Mouse (Mus musculus) forebrain, embryonic 13.5 days (tissue): ENCODE results near the gene Ankrd11. TPM values are rescaled to one million over a fixed set of nuclear protein-coding genes. Genes with fewer than 3 reads are reported as not detected.
"Not testable (repeated sequence)": the region's sequence is repeated elsewhere in the genome, so short reads cannot be mapped to it uniquely, and the experiment has no call there.

ENCODE experiments used
- ATAC-seq: fragments of 200-750 bp; cut with Nextera tagmentation; 2 replicates; pipeline ENCODE4 v1.8.0; 2017
- H3K27ac ChIP-seq: fragments of 300-500 bp; sonication (generic); 2 replicates; pipeline ENCODE4 v1.5.1; 2015; ENCODE audit warnings: inconsistent platforms, mild to moderate bottlenecking, moderate library complexity
- H3K27me3 ChIP-seq: fragments of 300-500 bp; sonication (generic); 2 replicates; pipeline ENCODE4 v1.6.1; 2015; ENCODE audit warnings: mild to moderate bottlenecking, inconsistent platforms
- H3K36me3 ChIP-seq: fragments of 300-500 bp; sonication (generic); 2 replicates; pipeline ENCODE4 v1.6.1; 2015; ENCODE audit warnings: mild to moderate bottlenecking, inconsistent platforms; ENCODE audit not compliant: poor library complexity, severe bottlenecking
- H3K4me1 ChIP-seq: fragments of 300-500 bp; sonication (generic); 2 replicates; pipeline ENCODE4 v1.6.1; 2015; ENCODE audit warnings: inconsistent platforms
- H3K4me2 ChIP-seq: fragments of 300-500 bp; sonication (generic); 2 replicates; pipeline ENCODE4 v1.6.1; 2015; ENCODE audit warnings: inconsistent platforms, mild to moderate bottlenecking, moderate library complexity
- H3K4me3 ChIP-seq: fragments of 300-500 bp; sonication (generic); 2 replicates; pipeline ENCODE4 v1.5.1; 2015; ENCODE audit warnings: mild to moderate bottlenecking, inconsistent platforms
- H3K9ac ChIP-seq: fragments of 300-500 bp; sonication (generic); 2 replicates; pipeline ENCODE4 v1.6.1; 2015; ENCODE audit warnings: mild to moderate bottlenecking, inconsistent platforms
- H3K9me3 ChIP-seq: fragments of 300-500 bp; sonication (generic); replicated peaks from 2 replicates; pipeline ENCODE4 v1.6.1; 2016; ENCODE audit warnings: inconsistent platforms
- WGBS: fragments of 180-500 bp; shearing (Covaris S2); methylation state at CpG from one replicate; pipeline ENCODE4 v1.1.7; 2015; 5-methylcytosine and 5-hydroxymethylcytosine counted together
- polyA plus RNA-seq: library from polyadenylated mRNA; unstranded; fragments of >200 nt; fragmentation: Nextera tagmentation; extraction: Ambion mirVana; gene quantifications from 2 replicates; pipeline ENCODE4 v1.2.1, GENCODE M21; 2015

The Ankrd11 gene
- polyA plus RNA-seq, 1 experiment from 2014 or later: 34.3 TPM

DNA sequence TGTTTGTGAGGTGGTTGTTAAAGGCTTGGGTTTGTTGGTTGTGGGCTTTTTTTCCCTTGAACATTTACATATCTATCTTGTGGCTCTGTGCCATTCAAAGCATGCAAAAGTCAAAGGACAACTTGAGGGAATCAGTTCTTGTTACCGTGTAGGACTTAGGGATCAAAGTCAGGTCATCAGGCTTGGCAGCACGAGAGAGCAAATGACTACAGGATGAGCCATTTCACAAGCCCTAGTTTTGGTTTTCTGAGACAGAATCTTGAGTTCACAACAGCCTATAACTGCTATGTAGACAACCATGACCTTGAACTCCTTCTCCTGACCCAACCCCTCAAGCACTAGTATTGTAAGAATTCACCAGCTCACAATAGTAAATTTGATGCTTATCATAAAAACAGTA lies 3.7 kb downstream of the Ankrd11 start:
- H3K36me3 ChIP-seq: no peaks in the 10 kb centered on the region
- H3K27me3 ChIP-seq: no peaks in the 10 kb centered on the region
- H3K9ac ChIP-seq: no peak overlapping the region
- no peaks in the 10 kb centered on the region for H3K9me3 ChIP-seq
- 0 out of 2 replicates have a peak overlapping the region, but pooled peaks have one; percentile 19 for H3K27ac ChIP-seq
- no peak for ATAC-seq
- H3K4me3 ChIP-seq: no peak overlapping the region
- 65% methylated on average over 2 of the region's 2 CpGs for whole genome bisulfite sequencing
- peaks cover 61% of the 10 kb centered on the region for H3K4me1 ChIP-seq
- peak overlapping the region; percentile 84 for H3K4me2 ChIP-seq

DNA sequence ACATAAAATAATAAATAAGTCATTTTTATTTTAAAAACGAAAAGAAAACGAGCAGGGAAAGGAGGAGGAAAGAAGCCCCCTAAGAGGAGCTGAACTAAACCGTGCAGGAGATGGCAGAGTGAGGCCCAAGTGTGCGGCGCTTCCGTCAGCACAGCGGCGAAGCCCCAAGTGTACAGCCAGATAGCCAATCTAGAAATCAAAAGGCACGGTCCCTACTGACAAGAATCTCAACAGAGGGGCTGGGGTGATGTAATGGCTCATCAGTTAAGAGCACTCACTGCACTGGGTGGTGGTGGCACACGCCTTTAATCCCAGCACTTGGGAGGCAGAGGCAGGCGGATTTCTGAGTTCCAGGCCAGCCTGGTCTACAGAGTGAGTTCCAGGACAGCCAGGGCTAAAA lies 4.6 kb downstream of the Ankrd11 start:
- Histone ChIP-seq H3K36me3 (no peaks in the 10 kb centered on the region), H3K4me1 (peaks cover 57% of the 10 kb centered on the region), H3K4me2 (no peak overlapping the region), H3K4me3 (no peak overlapping the region), H3K9me3 (no peaks in the 10 kb centered on the region), H3K27ac (no peak overlapping the region), H3K27me3 (no peaks in the 10 kb centered on the region), H3K9ac (no peak overlapping the region)
- ATAC-seq: no peak
- 87% methylated on average over 11 of the region's 11 CpGs for WGBS

DNA sequence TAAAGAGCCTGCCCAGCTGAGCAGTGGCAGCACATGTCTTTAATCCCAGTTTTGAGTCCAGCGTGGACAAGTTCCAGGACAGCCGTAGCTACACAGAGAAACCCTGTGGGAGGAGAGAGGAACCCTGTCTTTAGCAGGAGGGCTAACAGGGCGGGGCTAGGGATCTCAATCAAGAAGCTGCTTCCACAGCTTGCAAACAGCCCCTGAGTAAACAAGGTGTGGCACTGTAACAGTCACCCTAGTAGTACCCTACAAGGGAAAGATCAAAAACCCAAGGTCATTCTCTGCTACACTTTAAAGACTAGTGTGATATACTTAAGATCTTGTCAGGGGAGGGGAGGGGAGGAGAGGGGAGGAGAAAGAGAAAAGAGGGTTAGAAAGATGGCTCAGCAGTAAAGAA lies 5.1 kb downstream of the Ankrd11 start:
- Histone ChIP-seq H3K9me3 (no peaks in the 10 kb centered on the region), H3K27me3 (no peaks in the 10 kb centered on the region), H3K27ac (no peak overlapping the region), H3K9ac (no peak overlapping the region), H3K4me3 (no peak overlapping the region), H3K36me3 (no peaks in the 10 kb centered on the region), H3K4me2 (no peak overlapping the region), H3K4me1 (peaks cover 57% of the 10 kb centered on the region)
- ATAC-seq: no peak
- WGBS: 64% methylated on average over 3 of the region's 3 CpGs

DNA sequence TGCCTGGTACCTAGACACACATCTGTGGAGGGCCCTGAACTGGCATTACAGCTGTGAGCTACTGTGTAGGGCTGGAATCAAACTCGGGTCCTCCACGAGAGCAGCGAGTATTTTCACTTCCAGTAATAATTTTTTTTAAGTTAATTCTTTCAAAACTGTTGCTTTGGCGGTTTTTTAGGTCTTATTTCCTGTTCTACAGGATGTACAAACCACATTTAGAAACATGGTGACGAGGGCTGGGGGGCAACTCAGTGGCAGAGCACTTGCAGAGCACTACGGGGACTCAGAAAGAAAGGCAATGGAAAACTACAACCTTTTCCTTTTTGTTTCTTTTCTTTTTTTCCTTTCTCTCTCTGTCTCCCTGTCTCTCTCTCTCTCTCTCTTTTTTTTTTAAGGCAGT lies 7.9 kb downstream of the Ankrd11 start:
- H3K36me3 ChIP-seq: no peaks in the 10 kb centered on the region
- H3K4me3 ChIP-seq: no peak overlapping the region
- ATAC-seq: no peak
- WGBS: 91% methylated on average over 6 of the region's 6 CpGs
- H3K9ac ChIP-seq: no peak overlapping the region
- no peak overlapping the region for H3K4me2 ChIP-seq
- peaks cover 40% of the 10 kb centered on the region for H3K4me1 ChIP-seq
- no peaks in the 10 kb centered on the region for H3K27me3 ChIP-seq
- no peaks in the 10 kb centered on the region for H3K9me3 ChIP-seq
- H3K27ac ChIP-seq: no peak overlapping the region

DNA sequence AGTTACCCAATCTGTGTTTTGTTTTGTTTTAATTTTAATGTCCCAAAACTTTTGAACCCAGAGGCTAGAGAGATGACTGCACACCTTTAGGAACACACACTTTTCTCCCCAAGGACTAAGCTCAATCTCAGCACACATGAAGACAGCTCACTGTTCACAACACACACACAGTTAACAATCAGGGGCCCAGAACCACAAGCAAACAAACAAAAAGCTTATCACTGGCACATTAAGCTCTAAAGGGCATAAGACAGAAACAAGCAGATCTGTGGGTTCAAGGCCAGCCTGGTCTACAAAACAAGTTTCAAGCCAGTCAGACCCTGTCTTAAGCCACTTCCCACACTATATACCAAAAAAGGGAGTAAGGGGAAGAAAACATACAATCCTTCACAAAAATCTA lies 8.6 kb downstream of the Ankrd11 start:
- Histone ChIP-seq H3K27me3 (no peaks in the 10 kb centered on the region), H3K9ac (no peak overlapping the region), H3K36me3 (no peaks in the 10 kb centered on the region), H3K9me3 (no peaks in the 10 kb centered on the region), H3K27ac (no peak overlapping the region), H3K4me1 (peaks cover 34% of the 10 kb centered on the region), H3K4me3 (no peak overlapping the region), H3K4me2 (no peak overlapping the region)
- ATAC-seq: no peak

DNA sequence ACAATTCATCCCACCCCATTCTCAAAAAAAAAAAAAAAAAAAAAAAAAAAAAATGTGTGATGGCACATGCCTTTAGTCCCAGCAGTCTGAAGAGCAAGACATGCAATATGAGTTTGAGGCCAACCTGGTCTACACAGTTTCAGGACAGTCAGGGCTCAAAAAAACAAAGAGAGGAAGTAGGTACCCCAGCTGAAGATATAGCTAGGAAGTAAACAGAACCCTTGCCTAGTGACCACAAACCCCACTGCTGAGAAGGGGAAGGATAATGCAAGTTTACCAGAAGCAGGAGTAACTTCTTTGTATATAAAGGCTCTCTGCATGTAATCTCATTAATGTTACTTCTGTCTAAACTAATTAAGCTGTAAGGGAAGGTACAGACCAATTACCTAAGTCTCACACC lies 9.3 kb downstream of the Ankrd11 start:
- H3K27me3 ChIP-seq: no peaks in the 10 kb centered on the region
- no peak overlapping the region for H3K4me2 ChIP-seq
- no peak for ATAC-seq
- H3K4me1 ChIP-seq: peaks cover 31% of the 10 kb centered on the region
- H3K9ac ChIP-seq: no peak overlapping the region
- no peaks in the 10 kb centered on the region for H3K9me3 ChIP-seq
- no peak overlapping the region for H3K4me3 ChIP-seq
- no peak overlapping the region for H3K27ac ChIP-seq
- peaks cover 3% of the 10 kb centered on the region; the same call in 1 of the 2 replicates for H3K36me3 ChIP-seq

DNA sequence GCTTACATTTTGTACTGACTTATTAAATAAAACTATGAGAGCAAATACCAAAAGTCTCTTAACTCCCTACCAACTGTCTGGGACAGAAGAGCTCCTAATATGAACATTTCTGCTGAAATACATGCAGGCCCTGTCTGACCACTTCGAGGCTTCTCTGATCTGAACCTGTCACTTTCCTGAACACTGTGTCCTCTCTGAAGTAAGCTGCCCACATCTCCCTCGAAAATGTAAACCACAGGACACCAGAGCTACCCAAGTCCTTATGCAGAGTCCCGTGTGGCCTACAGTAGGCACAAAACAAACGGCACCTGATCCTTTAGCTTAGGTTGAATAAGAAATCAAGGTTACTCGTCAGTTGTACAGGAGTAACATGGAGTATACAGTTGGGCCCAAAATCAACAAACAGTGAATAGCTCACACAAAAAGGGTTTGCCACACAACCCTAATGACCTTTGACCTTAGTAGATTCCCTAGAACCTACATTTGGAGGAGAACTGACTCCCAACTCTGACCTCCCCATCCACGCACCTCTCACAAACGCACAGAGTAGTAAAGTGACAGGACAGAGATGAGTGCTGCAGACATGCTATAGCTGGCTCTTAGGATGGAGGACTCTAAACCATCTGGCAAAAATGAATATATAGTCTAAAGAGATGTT lies 10.6 kb downstream of the Ankrd11 start:
- H3K36me3 ChIP-seq: peaks cover 6% of the 10 kb centered on the region; the same call in 1 of the 2 replicates
- no peak overlapping the region for H3K4me2 ChIP-seq
- no peak for ATAC-seq
- no peaks in the 10 kb centered on the region for H3K27me3 ChIP-seq
- no peak overlapping the region for H3K27ac ChIP-seq
- H3K4me3 ChIP-seq: no peak overlapping the region
- peaks cover 22% of the 10 kb centered on the region for H3K4me1 ChIP-seq
- no peaks in the 10 kb centered on the region for H3K9me3 ChIP-seq
- 87% methylated on average over 7 of the region's 7 CpGs for WGBS
- no peak overlapping the region for H3K9ac ChIP-seq

DNA sequence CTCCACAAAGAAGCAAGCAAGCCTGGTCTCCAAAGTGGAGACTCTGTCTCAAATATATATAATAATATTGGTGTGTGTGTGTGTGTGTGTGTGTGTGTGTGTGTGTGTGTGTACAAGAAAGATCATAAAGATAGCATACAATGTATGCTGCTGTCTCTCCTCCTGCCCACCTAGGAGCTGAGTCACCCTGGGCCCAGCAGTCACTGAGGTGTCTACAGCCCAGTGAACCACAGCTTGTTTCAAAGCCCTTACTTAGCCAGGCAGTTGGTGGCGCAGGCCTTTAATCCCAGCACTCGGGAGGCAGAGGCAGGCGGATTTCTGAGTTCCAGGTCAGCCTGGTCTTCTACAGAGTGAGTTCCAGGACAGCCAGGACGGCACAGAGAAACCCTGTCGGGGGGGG lies 12.0 kb downstream of the Ankrd11 start:
- not testable (repeated sequence) for H3K27me3 ChIP-seq, ATAC-seq, H3K4me3 ChIP-seq, H3K27ac ChIP-seq, H3K36me3 ChIP-seq, H3K4me2 ChIP-seq, H3K9me3 ChIP-seq, H3K9ac ChIP-seq
- 90% methylated on average over 5 of the region's 5 CpGs for WGBS
- H3K4me1 ChIP-seq: peaks cover 16% of the 10 kb centered on the region

DNA sequence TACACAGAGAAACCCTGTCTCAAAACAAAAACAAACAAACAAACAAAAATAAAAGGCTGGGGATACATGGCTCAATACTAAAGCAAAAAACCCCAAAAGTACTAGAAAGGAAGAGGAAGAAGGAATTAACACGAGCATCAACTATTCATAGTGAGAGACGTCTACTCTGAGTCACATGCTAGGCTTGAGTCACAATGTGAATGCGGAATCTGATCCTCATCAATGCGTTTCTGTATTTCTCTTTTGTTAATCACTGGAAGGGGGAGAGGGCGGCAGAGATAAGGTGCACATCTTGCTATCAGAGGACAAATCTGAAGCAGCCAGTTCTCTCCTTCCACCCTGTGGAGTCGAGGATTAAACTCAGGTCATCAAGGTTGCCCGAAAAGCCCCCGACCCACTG lies 14.3 kb downstream of the Ankrd11 start:
- peaks cover 6% of the 10 kb centered on the region; the same call in 1 of the 2 replicates for H3K36me3 ChIP-seq
- 90% methylated on average over 8 of the region's 8 CpGs for WGBS
- ATAC-seq: no peak
- H3K4me2 ChIP-seq: no peak overlapping the region
- no peak overlapping the region for H3K4me3 ChIP-seq
- no peaks in the 10 kb centered on the region for H3K9me3 ChIP-seq
- H3K27me3 ChIP-seq: no peaks in the 10 kb centered on the region
- no peak overlapping the region for H3K9ac ChIP-seq
- H3K27ac ChIP-seq: no peak overlapping the region
- H3K4me1 ChIP-seq: no peaks in the 10 kb centered on the region; the same call in 1 of the 2 replicates

DNA sequence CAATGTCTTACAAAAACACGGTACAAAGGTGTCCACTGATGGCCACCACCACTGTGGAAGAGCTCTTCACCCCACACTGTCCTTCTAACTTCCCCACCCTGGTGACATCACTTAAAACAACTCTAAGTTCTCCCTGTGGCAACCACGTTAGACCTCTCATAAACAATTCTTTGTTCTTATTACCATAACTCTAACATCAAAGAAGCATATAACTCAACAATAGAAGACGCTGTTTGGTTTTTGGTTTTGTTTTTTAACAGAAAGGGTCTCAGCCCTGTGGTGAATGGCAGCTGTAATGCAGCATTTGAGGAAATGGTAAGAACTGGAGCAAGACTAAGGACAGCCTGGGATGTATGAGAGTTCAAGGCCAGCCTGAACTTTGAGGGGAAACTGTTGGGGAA lies 16.1 kb downstream of the Ankrd11 start:
- H3K4me1 ChIP-seq: peaks cover 7% of the 10 kb centered on the region; the same call in 1 of the 2 replicates
- peaks cover 6% of the 10 kb centered on the region; the same call in 1 of the 2 replicates for H3K36me3 ChIP-seq
- no peak overlapping the region for H3K27ac ChIP-seq
- H3K4me3 ChIP-seq: no peak overlapping the region
- no peaks in the 10 kb centered on the region for H3K9me3 ChIP-seq
- H3K27me3 ChIP-seq: no peaks in the 10 kb centered on the region
- H3K9ac ChIP-seq: no peak overlapping the region
- no peak for ATAC-seq
- WGBS: 91% methylated on average over 3 of the region's 3 CpGs
- H3K4me2 ChIP-seq: no peak overlapping the region

DNA sequence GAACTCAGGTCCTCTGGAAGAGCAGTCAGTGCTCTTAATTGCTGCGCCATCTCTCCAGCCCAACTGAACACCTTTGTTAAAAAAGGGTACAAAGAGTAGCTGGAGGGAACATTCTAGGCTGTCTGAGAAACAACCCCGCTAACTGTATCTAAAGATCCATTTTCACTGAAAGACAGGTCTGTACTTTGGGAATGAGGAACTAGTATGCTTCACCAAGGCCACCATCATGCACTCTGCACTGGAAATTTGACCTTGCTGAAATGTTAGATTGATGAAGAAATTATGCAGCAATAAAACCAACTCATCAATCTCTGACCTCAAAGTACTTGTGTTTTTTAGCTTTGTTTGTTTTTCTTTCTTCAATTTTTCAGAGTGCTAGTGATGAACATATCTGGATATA lies 17.9 kb downstream of the Ankrd11 start:
- Histone ChIP-seq H3K27me3 (no peaks in the 10 kb centered on the region), H3K4me3 (no peak overlapping the region), H3K4me1 (peaks cover 14% of the 10 kb centered on the region; the same call in 1 of the 2 replicates), H3K9me3 (no peaks in the 10 kb centered on the region), H3K4me2 (no peak overlapping the region), H3K36me3 (peaks cover 6% of the 10 kb centered on the region; the same call in 1 of the 2 replicates), H3K27ac (no peak overlapping the region), H3K9ac (no peak overlapping the region)
- ATAC-seq: no peak
- 93% methylated on average over 2 of the region's 2 CpGs for WGBS

DNA sequence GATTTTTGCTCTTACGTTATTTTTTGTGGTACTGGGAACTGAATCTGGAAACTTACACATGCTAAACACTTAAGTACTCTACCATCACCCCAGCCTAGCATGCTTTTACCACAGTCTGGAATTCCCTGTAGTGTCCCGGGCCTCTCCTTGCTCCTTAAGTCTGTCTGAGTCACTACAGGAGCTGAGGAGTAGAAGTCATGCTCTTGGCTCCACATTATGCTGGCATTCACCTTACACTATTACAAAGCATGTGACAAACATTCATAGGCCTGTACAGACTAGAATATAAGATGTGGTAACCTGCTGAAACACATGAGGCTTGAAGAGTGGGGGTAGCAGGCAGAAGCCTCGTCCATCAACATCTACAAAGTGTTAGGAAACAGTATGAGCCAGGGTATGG lies 19.4 kb downstream of the Ankrd11 start:
- H3K9me3 ChIP-seq: no peaks in the 10 kb centered on the region
- no peak overlapping the region for H3K4me3 ChIP-seq
- no peak overlapping the region for H3K4me2 ChIP-seq
- no peak overlapping the region for H3K27ac ChIP-seq
- peaks cover 3% of the 10 kb centered on the region; the same call in 1 of the 2 replicates for H3K36me3 ChIP-seq
- peaks cover 26% of the 10 kb centered on the region for H3K4me1 ChIP-seq
- no peaks in the 10 kb centered on the region for H3K27me3 ChIP-seq
- no peak for ATAC-seq
- WGBS: 89% methylated on average over 3 of the region's 3 CpGs
- H3K9ac ChIP-seq: no peak overlapping the region

DNA sequence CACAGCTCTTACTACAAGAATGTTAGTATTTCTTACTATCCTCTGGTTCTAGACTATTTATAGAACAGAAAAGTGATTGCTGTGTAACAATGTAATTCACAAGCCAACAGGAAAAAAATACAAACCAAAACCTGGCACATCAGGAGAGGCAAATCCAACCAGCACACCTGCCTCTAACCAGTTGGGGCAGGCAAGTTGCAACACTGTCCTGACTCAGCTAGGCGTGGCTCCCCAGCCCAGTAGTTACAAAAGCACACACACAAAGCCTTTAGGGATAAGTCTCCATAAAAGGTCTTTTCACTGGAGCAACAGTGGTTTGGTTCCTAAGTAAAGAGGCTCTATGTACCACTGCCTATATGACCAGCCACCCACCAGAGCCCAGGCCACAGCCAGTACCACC lies 20.8 kb downstream of the Ankrd11 start:
- H3K4me2 ChIP-seq: no peak overlapping the region
- no peak overlapping the region for H3K4me3 ChIP-seq
- H3K27ac ChIP-seq: no peak overlapping the region
- no peaks in the 10 kb centered on the region for H3K27me3 ChIP-seq
- no peaks in the 10 kb centered on the region for H3K9me3 ChIP-seq
- no peaks in the 10 kb centered on the region for H3K36me3 ChIP-seq
- 76% methylated on average over 1 of the region's 1 CpGs for WGBS
- H3K9ac ChIP-seq: no peak overlapping the region
- ATAC-seq: no peak
- peaks cover 31% of the 10 kb centered on the region for H3K4me1 ChIP-seq
